Mouse (Mus musculus): Measurements from ENCODE around the gene Psmd6. TPM values are rescaled to one million over a fixed set of nuclear protein-coding genes. Genes with fewer than 3 reads are reported as not detected.
A peak's percentile ranks its signal among the peaks of the same experiment; 100 is the strongest.

The Psmd6 gene
- total RNA-seq, 2 experiments from 2014 or later, result 124 to 127 TPM

DNA sequence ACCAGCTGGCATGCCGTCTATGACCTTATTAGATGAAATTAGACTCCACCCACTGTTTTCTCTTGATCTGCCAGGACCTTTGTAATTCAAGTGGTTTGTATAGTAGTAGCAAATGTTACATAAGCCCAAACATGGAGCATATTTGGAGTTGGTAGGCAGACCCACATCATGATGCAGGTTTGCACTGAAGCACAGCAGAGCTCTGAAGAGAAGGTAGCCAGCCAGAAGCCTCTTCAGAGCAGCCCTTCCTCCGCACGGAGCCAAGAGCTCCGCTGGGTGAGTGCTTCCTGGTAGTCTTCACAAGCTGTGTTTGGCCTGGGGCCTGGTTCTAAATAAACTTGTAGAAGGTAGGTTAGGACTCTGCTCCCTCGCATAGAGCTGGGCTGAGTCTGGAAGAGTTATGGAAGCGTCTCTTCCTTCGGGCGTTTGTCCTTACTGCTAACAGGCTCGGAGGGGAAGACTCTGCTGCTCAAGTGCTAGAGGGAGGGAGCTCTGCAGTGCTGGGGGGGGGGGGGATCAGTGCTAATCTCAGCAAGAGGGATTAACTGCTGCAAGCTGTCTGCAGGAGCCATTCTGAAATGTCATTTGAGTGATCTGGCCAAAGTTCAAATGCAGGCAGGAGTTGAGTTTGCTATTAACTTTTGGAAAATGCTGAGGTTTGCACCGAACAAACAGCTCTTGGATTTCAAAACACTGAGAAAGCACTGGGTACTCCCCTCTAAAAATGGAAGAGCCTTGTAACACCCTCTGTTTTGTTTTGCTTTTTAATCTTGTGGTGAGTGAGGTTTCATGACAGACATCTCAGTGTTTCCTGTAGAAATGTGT lies 52.9 kb downstream of the Psmd6 start:
- intact Hi-C loops (cut with DNase I), result no loop called here
- peak in 1 of 2 experiments; percentile 48 for DNase-seq (ENCODE audit: extremely low spot score in 1 of 2, low spot score in 2 of 2)

DNA sequence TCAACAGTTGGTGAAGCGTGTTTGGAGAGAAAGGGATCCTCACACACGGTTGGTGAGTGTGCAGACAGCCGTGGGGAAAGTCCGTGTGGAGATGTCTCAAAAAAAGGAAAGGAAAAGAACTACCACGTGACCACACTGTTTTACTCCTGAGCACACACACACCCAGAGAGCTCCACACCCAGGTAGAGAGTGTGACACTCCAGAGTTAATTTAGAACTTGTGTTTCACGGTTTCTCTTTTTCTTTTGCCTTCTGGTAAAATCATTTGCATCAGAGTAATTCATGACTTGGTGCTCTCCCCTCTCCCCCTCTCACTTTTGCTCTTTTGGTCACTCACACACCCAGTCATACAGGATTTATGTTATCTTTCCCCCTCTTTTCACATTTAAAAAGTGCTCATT lies 54.5 kb downstream of the Psmd6 start:
- no peak for DNase-seq (ENCODE audit: extremely low spot score in 1 of 2, low spot score in 2 of 2)
- intact Hi-C loops (cut with DNase I), result no loop called here

DNA sequence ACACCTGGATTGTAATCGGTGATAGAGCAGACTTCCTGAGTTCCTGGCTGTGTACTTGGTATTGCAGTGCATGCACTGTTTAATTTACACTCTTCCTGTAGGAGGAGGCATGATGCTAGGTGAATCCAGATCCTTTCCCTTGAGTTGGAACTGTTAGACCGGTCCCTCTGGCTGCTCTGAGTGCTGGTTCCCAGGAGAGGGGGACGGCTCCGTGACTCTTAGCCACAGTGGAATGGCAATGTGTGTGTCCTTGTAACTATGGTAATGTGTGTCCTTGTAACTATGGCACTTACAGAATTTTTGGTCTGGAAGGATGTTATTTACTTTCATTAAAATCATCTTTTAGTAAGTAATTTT lies 55.7 kb downstream of the Psmd6 start:
- intact Hi-C loops (cut with DNase I), result no loop called here
- no peak for DNase-seq (ENCODE audit: extremely low spot score in 1 of 2, low spot score in 2 of 2)

DNA sequence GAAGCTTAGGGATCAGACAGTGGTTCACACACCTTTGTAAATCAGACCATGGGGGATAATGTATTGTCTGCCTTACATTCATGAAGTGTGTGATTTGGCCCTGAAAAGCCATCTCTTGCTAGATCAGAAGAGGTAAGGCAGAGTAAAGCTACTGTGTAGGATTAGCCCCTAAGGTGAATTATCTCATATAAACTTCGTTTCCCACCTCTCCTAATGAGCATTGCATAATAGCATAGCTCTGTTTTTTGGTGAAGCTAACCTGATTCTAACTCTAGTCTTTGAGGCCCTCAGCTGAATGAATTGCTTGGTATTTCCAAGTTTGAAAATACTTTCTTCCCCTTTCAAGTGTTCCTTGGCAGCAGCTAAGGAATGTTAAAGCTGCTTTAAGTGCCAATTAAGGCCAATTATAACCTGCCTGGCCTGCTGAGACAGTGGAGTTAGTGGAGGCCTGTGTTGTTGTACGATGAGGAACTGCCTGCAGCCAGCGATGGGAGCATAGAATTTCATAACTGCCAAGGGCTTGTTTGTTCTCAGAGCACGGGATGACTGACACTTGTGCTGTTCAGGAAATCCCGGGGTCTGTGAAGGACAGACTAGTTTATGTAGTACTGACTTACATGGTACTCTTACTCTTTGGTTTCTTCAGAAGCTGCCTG lies 56.2 kb downstream of the Psmd6 start:
- no peak for DNase-seq (ENCODE audit: extremely low spot score in 1 of 2, low spot score in 2 of 2)
- intact Hi-C loops (cut with DNase I), result no loop called here

DNA sequence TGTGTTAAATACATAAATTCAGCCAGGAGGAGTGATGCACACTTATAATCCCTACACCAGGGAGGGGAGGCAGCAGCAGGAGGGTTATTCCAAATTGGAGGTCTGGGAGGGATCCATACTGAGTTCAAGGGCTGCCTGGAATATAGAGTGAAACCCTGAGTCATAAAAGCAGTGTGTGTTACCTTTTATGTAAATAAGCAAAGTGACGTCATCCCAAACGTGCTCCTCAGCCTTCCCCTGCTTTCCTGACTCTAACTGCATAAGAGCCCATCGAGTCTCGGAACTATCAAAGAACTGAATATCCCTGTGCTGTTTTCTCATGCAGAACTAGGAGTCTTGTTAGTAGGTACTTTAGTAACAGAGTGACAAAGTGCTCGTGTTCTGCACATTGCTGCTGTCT lies 57.4 kb downstream of the Psmd6 start:
- DNase-seq (ENCODE audit: extremely low spot score in 1 of 2, low spot score in 2 of 2), result no peak
- intact Hi-C loops (cut with DNase I), result no loop called here

DNA sequence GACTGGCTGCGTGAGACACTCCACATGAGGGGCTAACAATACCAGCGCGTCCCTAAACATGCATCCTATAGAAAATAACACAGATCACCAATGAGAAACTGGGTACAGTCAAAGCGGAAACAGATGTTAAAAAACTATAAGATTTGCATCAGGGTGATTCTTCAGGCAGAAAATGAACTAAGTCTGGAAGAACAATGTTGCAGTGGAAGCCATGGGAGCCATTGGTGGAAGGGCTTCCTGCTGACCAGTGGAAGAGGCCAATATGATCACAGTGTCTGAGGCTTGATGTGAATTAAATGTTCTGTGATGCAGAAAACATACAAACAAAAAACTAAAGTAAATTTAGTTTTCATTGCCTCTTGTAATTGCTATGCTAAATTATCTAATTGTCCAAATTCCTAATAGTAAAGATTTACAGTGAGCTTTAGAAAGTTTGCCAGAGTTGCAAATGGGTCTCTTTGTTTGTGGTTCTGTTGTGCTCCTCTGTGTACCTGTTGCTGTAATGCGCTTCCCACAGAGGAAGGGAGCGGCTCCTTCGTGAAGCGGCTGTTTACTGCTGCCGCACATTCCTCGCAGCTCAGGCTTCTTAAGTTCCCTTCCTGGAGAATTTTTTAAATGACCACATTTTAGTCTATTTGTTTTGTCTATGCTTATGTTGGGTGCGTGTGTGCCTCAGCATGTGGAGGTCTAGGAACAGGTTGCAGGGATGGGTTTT lies 58.1 kb downstream of the Psmd6 start:
- DNase-seq (ENCODE audit: extremely low spot score in 1 of 2, low spot score in 2 of 2), result no peak
- intact Hi-C loops (cut with DNase I), result no loop called here

Other genes starting within 250 kb of the Psmd6 start
- gene Gm281, start 206.5 kb downstream of the Psmd6 start, total RNA-seq (2021), result not detected
- 10 to 100 TPM; 15.3 to 16.8 TPM for gene Atxn7, start 159.5 kb downstream of the Psmd6 start, total RNA-seq (2021)
- gene Thoc7, start 159.1 kb downstream of the Psmd6 start, total RNA-seq (2021), result 100 to 1,000 TPM; 115 TPM
- not detected for gene Olfr720, start 65.9 kb upstream of the Psmd6 start, total RNA-seq (2021)
- not detected for gene Olfr31, start 201.8 kb upstream of the Psmd6 start, total RNA-seq (2021)
- gene Il3ra, start 225.3 kb upstream of the Psmd6 start, total RNA-seq (2021), result 1 to 10 TPM; 3.4 TPM

Data from left cerebral cortex, postnatal 10 days (tissue).